Mouse (Mus musculus) olfactory bulb, adult 2 months (tissue): Measurements from ENCODE around the gene Pttg1ip. TPM values are rescaled to one million over a fixed set of nuclear protein-coding genes. Genes with fewer than 3 reads are reported as not detected.

Experiments used
- H3K27ac ChIP-seq: fragments of 200-500 bp; 2 replicates; pipeline ENCODE4 v1.5.1; 2012; ENCODE audit warnings: low read depth, low read length; ENCODE audit not compliant: insufficient read depth
- H3K4me1 ChIP-seq: fragments of 200-500 bp; 2 replicates; pipeline ENCODE4 v1.6.1; 2012; ENCODE audit warnings: low read length; ENCODE audit not compliant: control insufficient read depth, insufficient read depth
- H3K4me3 ChIP-seq: fragments of 200-500 bp; 2 replicates; pipeline ENCODE4 v1.5.1; 2012; ENCODE audit warnings: mild to moderate bottlenecking, low read depth, low read length, moderate library complexity; ENCODE audit not compliant: insufficient read depth
- CTCF ChIP-seq: fragments of 200-500 bp; IDR thresholded peaks from 2 replicates; pipeline ENCODE4 v1.5.1; 2012; ENCODE audit warnings: low read depth, mild to moderate bottlenecking, low read length, moderate library complexity; ENCODE audit not compliant: insufficient read depth
- POLR2A ChIP-seq: fragments of 200-500 bp; IDR thresholded peaks from 2 replicates; pipeline ENCODE4 v1.6.1; 2012; ENCODE audit warnings: mild to moderate bottlenecking, low read depth, low read length, moderate library complexity; ENCODE audit not compliant: insufficient read depth
- WGBS: fragments of 180-500 bp; shearing (Covaris S2); methylation state at CpG from one replicate; pipeline ENCODE4 v1.1.7; 2018; 5-methylcytosine and 5-hydroxymethylcytosine counted together
- polyA plus RNA-seq: library from polyadenylated mRNA; stranded (reverse); fragments of >200 nt; gene quantifications from 2 replicates; pipeline ENCODE4 v1.2.4, GENCODE M21; 2012; ENCODE audit warnings: low replicate concordance; ENCODE audit not compliant: missing spikeins, insufficient read depth, insufficient read length

Gene Pttg1ip
- polyA plus RNA-seq, 1 experiment, result not detected

- TF ChIP-seq POLR2A, result no peak
- no peak for TF ChIP-seq CTCF
- Histone ChIP-seq H3K4me3 (no peak overlapping the region), H3K27ac (no peak overlapping the region), H3K4me1 (peaks cover 22% of the 10 kb centered on the region)
- WGBS, result 68% methylated on average over 3 of the region's 3 CpGs
Measured at GRCm38 (mm10) chr10:77613409-77613808, 31.9 kb downstream of the Pttg1ip start.

- WGBS, result 92% methylated on average over 8 of the region's 8 CpGs
- Histone ChIP-seq H3K4me3 (no peak overlapping the region), H3K4me1 (peaks cover 10% of the 10 kb centered on the region), H3K27ac (no peak overlapping the region)
- TF ChIP-seq POLR2A (no peak), CTCF (no peak)
Measured at GRCm38 (mm10) chr10:77615647-77616046, 34.1 kb downstream of the Pttg1ip start.

DNA sequence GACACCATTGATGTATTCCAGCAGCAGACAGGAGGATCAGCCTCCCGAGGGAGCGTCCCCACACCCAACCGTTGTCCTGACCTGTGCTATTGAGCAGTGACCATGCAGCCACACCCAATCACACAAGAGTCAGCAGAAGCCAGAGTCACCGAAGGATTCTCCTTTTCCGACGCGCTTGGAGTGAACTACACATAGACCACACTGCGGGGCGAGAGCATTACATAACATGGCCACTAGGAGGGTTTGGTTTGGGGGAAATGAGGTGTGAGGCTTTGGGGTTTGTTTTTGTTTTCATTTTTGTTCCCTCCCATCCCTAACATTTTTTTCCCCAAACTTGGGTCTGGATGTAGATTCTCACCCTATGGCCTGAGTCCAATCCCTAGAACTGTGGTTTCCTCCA, 34.6 kb downstream of the Pttg1ip start:
- H3K27ac ChIP-seq, result no peak overlapping the region
- no peak overlapping the region for H3K4me3 ChIP-seq
- 92% methylated on average over 9 of the region's 9 CpGs for WGBS
- TF ChIP-seq POLR2A, result no peak
- no peak for TF ChIP-seq CTCF
- peaks cover 6% of the 10 kb centered on the region; the same call in 1 of the 2 replicates for H3K4me1 ChIP-seq

DNA sequence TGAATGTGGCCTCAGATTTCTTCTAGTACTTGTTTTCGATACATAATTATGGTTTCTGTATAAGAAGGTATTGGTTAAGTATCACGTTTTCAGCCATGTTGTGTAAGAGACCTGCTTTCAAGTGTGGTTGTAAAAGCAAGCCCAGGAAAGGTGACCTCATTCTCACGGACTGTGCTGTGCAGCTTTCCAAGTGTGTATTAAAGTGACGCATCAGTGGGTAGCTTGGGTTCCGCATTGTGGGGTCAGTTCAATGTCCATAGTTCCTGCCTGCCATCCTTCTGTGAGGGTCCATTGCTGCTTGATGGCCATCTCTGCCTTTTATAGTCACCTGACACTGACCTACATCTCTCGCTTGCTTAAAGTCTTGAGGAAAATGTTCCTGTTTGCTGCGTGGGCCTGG, 35.4 kb downstream of the Pttg1ip start:
- Histone ChIP-seq H3K4me1 (peaks cover 9% of the 10 kb centered on the region; the same call in 1 of the 2 replicates), H3K27ac (no peak overlapping the region), H3K4me3 (no peak overlapping the region)
- 91% methylated on average over 7 of the region's 7 CpGs for WGBS
- TF ChIP-seq CTCF (no peak), POLR2A (no peak)

DNA sequence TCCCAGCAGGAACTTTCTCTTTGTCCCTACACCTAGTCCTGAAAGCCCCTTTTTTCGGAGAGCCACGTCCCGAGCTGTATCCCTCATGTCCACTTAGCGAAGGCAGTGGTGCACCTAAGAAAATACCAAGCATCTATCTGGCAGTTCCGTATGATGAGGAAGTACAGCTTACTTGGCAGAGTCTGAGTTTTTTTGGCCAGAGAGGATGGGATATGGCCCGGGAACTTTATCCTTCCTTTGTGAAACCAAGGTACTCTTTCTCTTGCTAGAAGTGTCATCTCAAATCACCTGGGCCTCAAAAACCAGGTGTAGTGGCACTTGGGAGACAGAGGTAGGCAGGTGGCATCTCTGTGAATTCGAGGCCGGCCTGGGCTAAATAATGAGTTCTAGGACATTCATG, 40.0 kb downstream of the Pttg1ip start:
- peak overlapping the region; percentile 93 for H3K4me3 ChIP-seq
- H3K27ac ChIP-seq, result peak overlapping the region; percentile 85
- peaks cover 22% of the 10 kb centered on the region for H3K4me1 ChIP-seq
- no peak for TF ChIP-seq POLR2A
- no peak for TF ChIP-seq CTCF
- WGBS, result 68% methylated on average over 8 of the region's 8 CpGs

- TF ChIP-seq POLR2A (peak; percentile 77), CTCF (no peak)
Measured at GRCm38 (mm10) chr10:77622055-77622988, 40.8 kb downstream of the Pttg1ip start, which contains the start of gene Ube2g2. Ube2g2 (plus strand) TSS chr10:77622275.

GRCm38 (mm10) chr10:77623069-77623492, 41.6 kb downstream of the Pttg1ip start:
- TF ChIP-seq CTCF (no peak), POLR2A (no peak)
- Histone ChIP-seq H3K27ac (0 out of 2 replicates have a peak overlapping the region, but pooled peaks have one; percentile 16), H3K4me3 (peak overlapping the region; percentile 42), H3K4me1 (peaks cover 24% of the 10 kb centered on the region)
- 2% methylated on average over 8 of the region's 8 CpGs for WGBS

More at GRCm38 (mm10) chr10:77622055-77622988, 40.8 kb downstream of the Pttg1ip start, which contains the start of gene Ube2g2:
- WGBS, result under 1% methylated on average over 96 of the region's 96 CpGs
- Histone ChIP-seq H3K27ac (peak within 1 kb of the TSS; percentile 85), H3K4me1 (peaks cover 22% of the 10 kb centered on the region), H3K4me3 (peak within 1 kb of the TSS; percentile 93)

DNA sequence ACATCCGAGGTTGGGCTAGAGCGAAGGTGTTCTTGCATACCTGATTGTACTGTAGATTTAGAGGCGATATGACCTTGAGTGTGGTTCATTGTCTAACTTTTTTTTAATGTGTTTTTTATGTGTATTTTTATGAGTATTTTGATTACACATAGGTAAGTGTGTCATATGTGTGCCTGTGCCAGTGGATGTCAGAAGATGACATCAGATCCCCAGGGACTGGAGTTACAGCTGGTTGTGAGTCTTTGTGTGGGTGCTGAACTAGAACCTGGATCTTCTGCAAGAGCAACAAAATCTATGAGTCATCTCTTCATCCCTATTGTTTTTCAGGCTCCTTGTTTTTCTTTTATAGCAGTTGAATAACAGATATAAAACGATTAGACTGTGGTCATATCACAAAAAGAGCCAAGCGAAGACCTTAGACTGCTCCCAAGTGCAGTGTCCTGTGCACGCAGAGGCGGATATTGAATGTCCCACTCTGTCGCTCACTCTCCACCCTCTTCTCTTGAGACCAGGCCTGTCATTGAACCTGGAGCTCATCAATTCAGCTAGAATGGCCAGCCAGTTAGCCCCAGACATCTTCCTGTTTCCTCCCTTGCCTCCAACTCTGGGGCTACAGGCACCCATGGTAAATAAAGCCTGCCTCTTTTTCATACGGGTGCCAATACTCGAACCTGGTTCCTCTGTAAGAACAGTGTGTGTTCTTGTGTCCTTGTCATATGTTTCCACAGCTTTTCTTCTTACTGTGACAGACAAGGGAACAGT, 42.3 kb downstream of the Pttg1ip start:
- no peak overlapping the region for H3K4me3 ChIP-seq
- H3K27ac ChIP-seq, result no peak overlapping the region
- TF ChIP-seq POLR2A (no peak), CTCF (no peak)
- WGBS, result 66% methylated on average over 10 of the region's 10 CpGs
- peaks cover 24% of the 10 kb centered on the region for H3K4me1 ChIP-seq
